Mouse (Mus musculus) erythroblast, embryonic 14.5 days (primary cell): ENCODE measurements around the gene Dscaml1. TPM values are rescaled to one million over a fixed set of nuclear protein-coding genes. Genes with fewer than 3 reads are reported as not detected.

Experiments
- H3K27me3 ChIP-seq: 2 replicates; pipeline ENCODE4 v1.6.1; 2012; ENCODE audit warnings: inconsistent platforms; ENCODE audit not compliant: control insufficient read depth
- H3K36me3 ChIP-seq: 2 replicates; pipeline ENCODE4 v1.6.1; 2012; ENCODE audit warnings: mild to moderate bottlenecking, inconsistent platforms; ENCODE audit not compliant: control insufficient read depth
- H3K4me1 ChIP-seq: 2 replicates; pipeline ENCODE4 v1.6.1; 2012; ENCODE audit warnings: inconsistent platforms; ENCODE audit not compliant: control insufficient read depth
- H3K4me3 ChIP-seq: replicated peaks from 2 replicates; pipeline ENCODE3; 2012; ENCODE audit warnings: moderate library complexity, mild to moderate bottlenecking, inconsistent platforms
- H3K9me3 ChIP-seq: 2 replicates; pipeline ENCODE4 v1.6.1; 2012; ENCODE audit warnings: low read length, inconsistent platforms, mixed read lengths; ENCODE audit not compliant: control insufficient read depth
- GATA1 ChIP-seq: IDR thresholded peaks from 2 replicates; pipeline ENCODE4 v1.6.1; 2012; ENCODE audit warnings: low read length, inconsistent platforms, mixed read lengths
- TAL1 ChIP-seq: IDR thresholded peaks from 3 replicates; pipeline ENCODE4 v1.6.1; 2012; ENCODE audit warnings: low read length, inconsistent platforms, mixed read lengths
- polyA plus RNA-seq: library from polyadenylated mRNA; stranded (reverse); fragments of >175 nt; gene quantifications from 2 replicates; pipeline ENCODE4 v1.2.3, GENCODE M21; 2012

Dscaml1 gene
- polyA plus RNA-seq, 1 experiment, result not detected

DNA sequence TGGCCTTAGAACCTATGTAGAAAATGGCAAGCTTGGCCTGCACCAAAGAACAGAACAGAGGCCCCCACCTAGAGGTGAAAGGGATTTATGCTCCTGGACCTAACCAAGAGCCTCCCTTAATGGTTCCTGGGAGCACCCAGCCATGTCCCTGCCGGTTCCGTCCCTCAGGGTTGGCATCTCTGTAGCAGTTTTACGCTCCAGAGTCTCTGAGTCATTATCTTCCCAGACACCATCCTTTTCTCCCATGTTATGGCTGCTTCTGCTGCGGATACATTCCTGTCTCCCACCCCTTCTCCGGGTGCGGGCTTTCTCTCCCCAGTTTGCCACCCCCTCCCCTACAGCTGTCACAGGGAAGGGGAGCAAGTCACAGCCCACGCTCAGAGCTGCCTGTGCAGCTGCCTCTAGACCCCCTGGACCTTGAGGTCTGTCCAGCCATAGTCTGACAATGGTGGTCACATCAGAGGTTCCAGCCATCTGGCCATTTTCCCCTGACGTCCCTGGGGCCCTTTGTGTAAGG, 108.1 kb downstream of the Dscaml1 start:
- no peaks in the 10 kb centered on the region for H3K27me3 ChIP-seq
- TF ChIP-seq TAL1 (no peak), GATA1 (no peak)
- H3K9me3 ChIP-seq, result no peaks in the 10 kb centered on the region
- no peak overlapping the region for H3K4me3 ChIP-seq
- no peaks in the 10 kb centered on the region for H3K4me1 ChIP-seq
- no peaks in the 10 kb centered on the region for H3K36me3 ChIP-seq

DNA sequence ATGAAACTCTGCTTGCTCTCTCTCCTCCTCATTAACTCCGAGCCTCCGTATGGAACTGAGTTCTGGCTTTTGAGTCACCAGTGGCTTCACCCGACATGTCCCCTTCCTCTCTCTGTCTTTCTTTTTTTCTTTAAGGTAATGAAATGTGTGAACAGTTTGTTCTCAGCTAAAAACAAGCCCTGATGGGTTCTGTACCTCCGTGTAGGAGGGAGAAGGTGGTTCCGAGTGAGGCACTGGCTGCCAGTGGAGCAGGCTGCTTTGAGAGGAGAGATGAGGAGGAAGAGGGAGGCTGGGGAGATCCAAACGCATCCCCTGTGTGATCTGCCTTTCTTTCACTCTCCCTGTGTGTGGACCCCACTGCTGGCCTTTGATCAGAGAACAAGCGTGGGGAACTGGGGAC, 111.2 kb downstream of the Dscaml1 start:
- no peak for TF ChIP-seq GATA1
- no peak for TF ChIP-seq TAL1
- H3K4me3 ChIP-seq, result no peak overlapping the region
- H3K4me1 ChIP-seq, result no peaks in the 10 kb centered on the region
- no peaks in the 10 kb centered on the region for H3K27me3 ChIP-seq
- H3K36me3 ChIP-seq, result no peaks in the 10 kb centered on the region
- H3K9me3 ChIP-seq, result no peaks in the 10 kb centered on the region

DNA sequence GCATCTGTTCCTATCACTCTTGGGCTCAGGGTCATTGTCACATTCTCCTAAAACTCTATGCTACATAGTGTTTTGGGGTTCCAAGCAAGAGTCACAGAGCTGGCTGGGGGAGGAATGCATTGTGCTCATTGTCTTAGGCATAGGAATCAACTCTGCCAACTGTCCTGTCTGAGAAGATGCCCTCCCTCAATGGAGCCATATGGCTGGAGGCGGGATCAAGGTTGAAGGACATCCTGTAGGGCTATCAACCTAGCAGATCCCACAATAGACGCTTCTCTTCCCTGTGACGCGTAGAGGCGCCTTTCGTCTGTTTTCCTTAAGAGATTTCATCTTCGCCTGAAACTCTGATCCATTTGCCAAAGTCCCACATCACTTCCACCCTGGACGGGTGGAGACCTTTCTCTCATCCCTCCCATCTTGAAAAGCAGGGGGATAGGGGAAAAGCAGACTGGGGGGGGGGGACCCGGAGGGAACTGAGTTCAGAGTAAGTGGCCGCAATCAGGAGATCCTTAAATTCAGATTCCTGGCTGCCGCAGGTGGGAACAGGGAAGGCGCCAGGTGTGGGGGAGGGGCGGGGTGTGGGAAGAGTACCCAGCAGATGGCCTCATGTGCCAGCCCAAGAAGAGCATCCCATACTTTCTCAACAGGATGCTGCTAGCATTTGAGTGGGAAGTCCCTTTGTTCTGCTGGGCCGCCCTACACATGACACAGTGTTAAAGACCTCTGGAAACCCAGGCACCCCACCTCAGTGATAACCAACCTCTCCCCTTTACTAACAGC, 113.0 kb downstream of the Dscaml1 start:
- Histone ChIP-seq H3K36me3 (no peaks in the 10 kb centered on the region), H3K4me3 (no peak overlapping the region), H3K4me1 (no peaks in the 10 kb centered on the region), H3K27me3 (no peaks in the 10 kb centered on the region), H3K9me3 (no peaks in the 10 kb centered on the region)
- TF ChIP-seq GATA1, result no peak
- no peak for TF ChIP-seq TAL1

DNA sequence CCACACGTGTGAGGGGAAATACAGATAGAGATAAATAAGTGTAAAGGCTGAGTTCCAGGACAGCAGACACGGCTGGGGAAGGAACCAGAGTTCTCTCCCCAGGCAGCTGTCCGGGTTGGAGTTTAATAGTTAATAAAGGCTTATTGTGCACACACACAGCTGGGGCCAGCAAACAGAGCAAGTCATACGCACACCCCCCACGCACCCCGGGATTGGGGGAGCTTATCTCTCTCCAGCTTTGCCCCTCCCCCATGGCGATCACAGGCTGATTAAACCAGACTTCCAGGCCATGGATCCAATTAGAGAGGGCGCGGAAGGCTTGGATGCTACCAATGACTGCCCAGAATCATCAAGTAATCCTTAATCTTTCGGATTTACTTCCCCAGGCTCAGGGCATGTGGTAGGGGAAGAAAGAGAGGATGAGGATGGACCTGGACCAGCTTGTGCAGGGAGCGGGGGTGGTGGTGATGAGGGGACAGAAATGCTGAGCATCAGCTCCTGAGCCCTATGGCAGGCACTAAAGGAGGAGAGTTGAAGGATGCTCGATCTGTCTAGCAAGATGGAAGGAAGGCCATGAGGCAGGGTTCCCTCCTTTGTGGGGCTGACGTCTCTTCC, 119.7 kb downstream of the Dscaml1 start:
- Histone ChIP-seq H3K4me1 (no peaks in the 10 kb centered on the region), H3K9me3 (no peaks in the 10 kb centered on the region), H3K36me3 (no peaks in the 10 kb centered on the region), H3K4me3 (no peak overlapping the region), H3K27me3 (no peaks in the 10 kb centered on the region)
- TF ChIP-seq GATA1, result no peak
- TF ChIP-seq TAL1, result no peak

DNA sequence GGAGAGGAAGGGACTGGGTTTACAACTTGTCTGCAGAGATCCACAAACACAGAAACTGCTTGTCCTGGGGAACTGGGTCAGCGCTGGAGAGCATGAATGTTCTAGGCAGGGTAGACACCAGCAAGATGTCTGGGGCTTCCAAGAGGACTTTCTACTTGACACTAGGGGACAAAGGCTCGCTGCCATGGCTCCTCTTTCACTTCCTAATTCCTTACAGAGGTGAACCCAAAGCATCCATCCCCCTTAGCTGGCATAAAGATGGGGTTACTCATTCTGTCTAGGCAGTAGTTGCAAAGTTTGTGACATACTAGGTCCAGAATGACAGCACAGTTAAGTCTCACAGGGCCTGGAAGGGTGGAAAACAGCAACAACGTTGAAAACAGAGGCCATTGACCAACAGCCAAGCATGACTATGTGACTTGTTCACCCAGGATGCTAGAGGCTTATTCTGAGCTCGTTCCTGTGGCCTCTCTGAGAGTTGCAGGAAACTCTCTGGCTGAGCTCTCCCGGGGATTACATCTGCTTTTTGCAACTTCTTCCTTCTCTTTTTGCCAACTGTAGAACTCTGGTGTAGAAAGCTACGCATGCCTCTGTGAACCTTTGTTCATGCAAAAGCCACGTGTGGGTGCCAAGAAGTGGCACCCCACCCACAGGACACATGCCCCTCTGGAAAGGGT, 120.6 kb downstream of the Dscaml1 start:
- H3K36me3 ChIP-seq, result no peaks in the 10 kb centered on the region
- H3K27me3 ChIP-seq, result no peaks in the 10 kb centered on the region
- no peaks in the 10 kb centered on the region for H3K4me1 ChIP-seq

DNA sequence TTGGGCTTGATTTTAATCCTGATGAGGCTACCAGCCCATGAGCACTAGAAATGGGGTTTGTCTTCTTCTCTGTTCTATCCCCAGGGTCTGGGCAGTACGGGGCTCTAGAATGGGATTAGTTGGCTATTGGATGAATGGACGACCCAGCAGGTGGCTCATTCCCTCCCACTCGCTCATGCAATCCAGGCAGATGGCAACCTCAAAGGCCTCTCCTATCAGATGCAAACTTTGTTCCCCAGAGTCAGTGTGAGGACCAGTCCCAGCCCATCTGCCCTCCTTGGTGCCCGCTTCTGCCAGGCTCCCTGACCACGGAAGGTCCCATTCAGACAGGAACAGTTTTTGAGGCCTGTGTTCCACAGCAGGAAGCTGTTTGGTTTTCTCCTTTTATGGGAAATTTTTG, 123.4 kb downstream of the Dscaml1 start:
- H3K9me3 ChIP-seq, result no peaks in the 10 kb centered on the region
- no peak overlapping the region for H3K4me3 ChIP-seq
- TF ChIP-seq TAL1 (no peak), GATA1 (no peak)
- H3K27me3 ChIP-seq, result no peaks in the 10 kb centered on the region
- H3K4me1 ChIP-seq, result no peaks in the 10 kb centered on the region
- no peaks in the 10 kb centered on the region for H3K36me3 ChIP-seq

More for the DNA sequence above, 120.6 kb downstream of the Dscaml1 start:
- no peak overlapping the region for H3K4me3 ChIP-seq
- no peaks in the 10 kb centered on the region for H3K9me3 ChIP-seq
- no peak for TF ChIP-seq TAL1
- TF ChIP-seq GATA1, result no peak

DNA sequence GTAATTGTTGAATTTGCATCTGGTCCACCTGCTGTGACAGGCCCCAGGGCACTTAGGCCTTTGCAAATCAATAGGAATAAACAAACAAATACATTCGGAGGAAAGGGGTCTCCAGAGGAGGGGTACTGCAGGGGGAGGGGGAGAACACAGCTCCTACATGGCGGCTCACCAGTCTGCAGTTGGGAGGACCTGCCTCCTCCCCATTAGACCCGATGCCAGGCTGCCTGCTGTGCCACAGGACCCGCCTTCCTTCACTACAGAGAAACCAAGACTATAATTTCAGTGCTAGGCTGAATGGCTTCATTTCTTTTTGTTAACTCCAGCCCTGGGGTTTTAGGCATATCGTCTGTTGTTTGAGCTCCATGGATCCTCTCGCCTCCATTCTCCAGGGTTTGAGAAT, 123.8 kb downstream of the Dscaml1 start:
- TF ChIP-seq GATA1 (no peak), TAL1 (no peak)
- H3K4me3 ChIP-seq, result no peak overlapping the region

DNA sequence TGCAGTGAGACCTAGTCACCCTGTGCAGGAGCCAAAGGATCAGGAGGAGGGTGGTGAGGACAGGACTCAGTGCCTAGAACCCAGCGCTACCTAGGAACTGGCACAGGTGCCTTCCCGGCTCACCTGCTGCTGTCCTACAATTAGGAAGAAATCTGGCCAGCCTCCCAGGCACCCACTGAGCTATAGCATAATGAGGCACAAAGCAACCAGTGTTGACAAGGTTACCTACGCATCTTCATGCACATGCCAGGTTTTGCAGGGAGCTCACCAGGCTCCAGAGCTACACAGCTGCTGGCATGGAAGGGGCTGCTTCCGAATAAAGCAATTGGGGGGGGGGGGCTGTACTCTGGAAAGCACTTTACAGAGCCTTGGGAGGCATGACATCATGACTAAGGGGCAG, 124.2 kb downstream of the Dscaml1 start:
- no peaks in the 10 kb centered on the region for H3K27me3 ChIP-seq
- TF ChIP-seq TAL1, result no peak
- TF ChIP-seq GATA1, result no peak

More for the DNA sequence above, 123.8 kb downstream of the Dscaml1 start:
- Histone ChIP-seq H3K27me3 (no peaks in the 10 kb centered on the region), H3K9me3 (no peaks in the 10 kb centered on the region), H3K36me3 (no peaks in the 10 kb centered on the region), H3K4me1 (no peaks in the 10 kb centered on the region)

DNA sequence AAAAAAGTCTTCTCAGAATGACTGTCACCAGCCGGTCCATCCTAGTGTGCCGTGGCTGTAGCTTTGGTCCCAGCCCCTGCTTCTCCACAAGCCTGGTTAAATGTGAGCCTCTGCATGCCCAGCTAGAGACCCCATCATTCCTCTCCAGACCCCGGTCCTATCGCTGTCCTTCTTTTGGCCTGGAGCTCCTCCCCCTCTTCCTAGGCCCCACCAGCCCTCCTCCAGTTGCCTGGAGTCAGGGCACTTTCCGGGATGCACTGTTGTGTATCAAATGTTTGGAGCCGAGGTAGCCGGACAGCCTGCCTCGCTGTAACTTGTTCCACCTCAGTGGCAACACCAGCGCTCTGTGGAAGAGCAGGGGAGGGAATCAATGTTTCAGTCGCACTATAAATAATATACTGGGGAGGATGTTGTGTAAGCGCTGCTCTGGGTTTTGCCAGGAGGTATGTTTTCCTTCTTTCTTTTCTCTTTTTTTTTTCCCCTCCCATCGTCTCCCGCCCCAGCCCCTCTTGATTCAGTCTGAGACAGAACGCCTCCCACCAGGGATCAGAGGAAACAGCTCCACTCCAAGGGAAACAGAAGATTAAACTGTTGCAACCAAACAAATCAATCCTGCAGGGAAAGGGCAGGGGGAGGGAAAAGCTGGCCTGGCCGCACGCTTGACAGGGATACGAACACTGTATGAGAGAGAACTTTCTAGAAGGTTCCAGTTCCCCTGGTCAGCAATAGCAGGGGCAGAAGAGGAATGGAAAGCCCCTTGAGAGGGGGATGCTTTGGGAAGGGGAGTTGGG, 128.8 kb downstream of the Dscaml1 start:
- no peaks in the 10 kb centered on the region for H3K27me3 ChIP-seq
- H3K4me1 ChIP-seq, result no peaks in the 10 kb centered on the region
- TF ChIP-seq TAL1 (no peak), GATA1 (no peak)
- H3K36me3 ChIP-seq, result no peaks in the 10 kb centered on the region
- no peaks in the 10 kb centered on the region for H3K9me3 ChIP-seq
- no peak overlapping the region for H3K4me3 ChIP-seq

More for the DNA sequence above, 124.2 kb downstream of the Dscaml1 start:
- H3K9me3 ChIP-seq, result no peaks in the 10 kb centered on the region
- no peaks in the 10 kb centered on the region for H3K4me1 ChIP-seq
- no peaks in the 10 kb centered on the region for H3K36me3 ChIP-seq
- H3K4me3 ChIP-seq, result no peak overlapping the region
